Mouse (Mus musculus) heart, adult 2 months (tissue): ENCODE measurements around the gene Kcnc1.

Experiments used
- CTCF ChIP-seq: fragments of 200-600 bp; IDR thresholded peaks from 2 replicates; pipeline ENCODE4 v1.8.1; 2022; ENCODE audit warnings: antibody characterized with exemption, mild to moderate bottlenecking, moderate library complexity
- EP300 ChIP-seq: fragments of 200-500 bp; IDR thresholded peaks from 2 replicates; pipeline ENCODE4 v1.6.1; 2011; ENCODE audit warnings: low read depth, low read length, control low read depth; ENCODE audit not compliant: insufficient read depth

- TF ChIP-seq EP300 (no peak), CTCF (peak; percentile 32)
Observed at GRCm38 (mm10) chr7:46380625-46381024, 15.7 kb upstream of the Kcnc1 start.
